Mouse (Mus musculus) MEL (cell line): ENCODE measurements around the gene Ypel3. TPM values are rescaled to one million over a fixed set of nuclear protein-coding genes. Genes with fewer than 3 reads are reported as not detected.

Experiments used
- DNase-seq: peaks from one replicate; pipeline ENCODE4 v3.0.0; 2011; ENCODE audit warnings: low read depth, low spot score
- H3K27ac ChIP-seq: 2 replicates; pipeline ENCODE4 v1.5.1; 2012; ENCODE audit warnings: low read depth, mild to moderate bottlenecking, control low read depth, low read length, moderate library complexity; ENCODE audit not compliant: control insufficient read depth
- H3K27me3 ChIP-seq, 2 experiments: fragments of 150-350 bp in 1 of 2; sonication (generic) in 1 of 2; 2 replicates each; pipeline ENCODE4 v1.6.1; 2012; ENCODE audit warnings: low read length in 2 of 2, mild to moderate bottlenecking in 2 of 2, improper control_type of control experiment in 1 of 2, moderate library complexity in 1 of 2; ENCODE audit not compliant: insufficient read depth in 2 of 2, control insufficient read depth in 1 of 2
- H3K36me3 ChIP-seq, 2 experiments: 2 replicates each; pipeline ENCODE4 v1.6.1; 2012 to 2014; ENCODE audit warnings: low read length in 2 of 2, improper control_type of control experiment in 1 of 2, inconsistent platforms in 1 of 2, mild to moderate bottlenecking in 1 of 2; ENCODE audit not compliant: insufficient read depth in 2 of 2, control insufficient read depth in 1 of 2
- H3K4me1 ChIP-seq, 2 experiments: fragments of 150-350 bp in 1 of 2; sonication (generic) in 1 of 2; 2 replicates each; pipeline ENCODE4 v1.6.1; 2012; ENCODE audit warnings: low read length in 2 of 2, improper control_type of control experiment in 1 of 2, mild to moderate bottlenecking in 1 of 2; ENCODE audit not compliant: insufficient read depth in 2 of 2, control insufficient read depth in 1 of 2
- H3K4me3 ChIP-seq, 2 experiments: fragments of 150-350 bp in 1 of 2; sonication (generic) in 1 of 2; 2 replicates each; pipeline ENCODE4 v1.5.1; 2012; ENCODE audit warnings: low read depth in 2 of 2, low read length in 2 of 2, mild to moderate bottlenecking in 2 of 2, moderate library complexity in 2 of 2, control low read depth in 1 of 2, improper control_type of control experiment in 1 of 2; ENCODE audit not compliant: control insufficient read depth in 1 of 2, insufficient read depth in 1 of 2
- H3K79me2 ChIP-seq: 2 replicates; pipeline ENCODE4 v1.6.1; 2012; ENCODE audit warnings: mild to moderate bottlenecking, low read length, moderate library complexity; ENCODE audit not compliant: control insufficient read depth, poor library complexity, insufficient read depth
- H3K9ac ChIP-seq: 2 replicates; pipeline ENCODE4 v1.6.1; 2012; ENCODE audit warnings: low read depth, mild to moderate bottlenecking, control low read depth, low read length, moderate library complexity; ENCODE audit not compliant: control insufficient read depth, poor library complexity, severe bottlenecking
- H3K9me3 ChIP-seq: fragments of 150-350 bp; sonication (generic); replicated peaks from 2 replicates; pipeline ENCODE4 v1.6.1; 2012; ENCODE audit warnings: mild to moderate bottlenecking, low read length, improper control_type of control experiment, moderate library complexity; ENCODE audit not compliant: insufficient read depth
- BHLHE40 ChIP-seq: IDR thresholded peaks from 2 replicates; pipeline ENCODE4 v1.6.1; 2012; ENCODE audit warnings: low read depth, mild to moderate bottlenecking, inconsistent platforms, low read length, improper control_type of control experiment, borderline replicate concordance
- CHD2 ChIP-seq: IDR thresholded peaks from 2 replicates; pipeline ENCODE4 v1.6.1; 2011; ENCODE audit warnings: low read length, improper control_type of control experiment
- E2F4 ChIP-seq: IDR thresholded peaks from 2 replicates; pipeline ENCODE4 v1.6.1; 2011; ENCODE audit warnings: low read depth, low read length, improper control_type of control experiment, borderline replicate concordance
- ETS1 ChIP-seq: IDR thresholded peaks from 2 replicates; pipeline ENCODE4 v1.6.1; 2012; ENCODE audit warnings: low read depth, mild to moderate bottlenecking, inconsistent platforms, low read length, improper control_type of control experiment, moderate library complexity
- GATA1 ChIP-seq: IDR thresholded peaks from 2 replicates; pipeline ENCODE4 v1.6.1; 2011; ENCODE audit warnings: low read depth, low read length, improper control_type of control experiment
- JUND ChIP-seq: IDR thresholded peaks from 2 replicates; pipeline ENCODE4 v1.6.1; 2011; ENCODE audit warnings: low read depth, mild to moderate bottlenecking, improper control_type of control experiment, low read length
- POLR2A ChIP-seq, 2 experiments: IDR thresholded peaks; 2 replicates each; pipeline ENCODE4 v1.6.1; 2011 to 2012; ENCODE audit warnings: low read length in 2 of 2, mild to moderate bottlenecking in 2 of 2, control low read depth in 1 of 2, improper control_type of control experiment in 1 of 2, low read depth in 1 of 2, moderate library complexity in 1 of 2; ENCODE audit not compliant: control insufficient read depth in 1 of 2, insufficient read depth in 1 of 2, poor library complexity in 1 of 2
- POLR2AphosphoS2 ChIP-seq: IDR thresholded peaks from 2 replicates; pipeline ENCODE4 v1.6.1; 2011; ENCODE audit warnings: low read length, improper control_type of control experiment
- POLR2AphosphoS5 ChIP-seq: IDR thresholded peaks from 2 replicates; pipeline ENCODE4 v1.6.1; 2012; ENCODE audit warnings: low read depth, borderline replicate concordance, mild to moderate bottlenecking, inconsistent platforms, low read length, moderate library complexity, mixed read lengths
- RCOR1 ChIP-seq: IDR thresholded peaks from 2 replicates; pipeline ENCODE4 v1.6.1; 2012; ENCODE audit warnings: low read depth, mild to moderate bottlenecking, inconsistent platforms, low read length, improper control_type of control experiment
- TCF12 ChIP-seq: IDR thresholded peaks from 2 replicates; pipeline ENCODE4 v1.6.1; 2014; ENCODE audit warnings: low read depth, mild to moderate bottlenecking, inconsistent platforms, low read length, improper control_type of control experiment, moderate library complexity
- ZKSCAN1 ChIP-seq: IDR thresholded peaks from 2 replicates; pipeline ENCODE4 v1.6.1; 2012; ENCODE audit warnings: low read depth, mild to moderate bottlenecking, inconsistent platforms, low read length, improper control_type of control experiment, moderate library complexity
- ZMIZ1 ChIP-seq: IDR thresholded peaks from 2 replicates; pipeline ENCODE4 v1.6.1; 2012; ENCODE audit warnings: low read depth, mild to moderate bottlenecking, inconsistent platforms, low read length, improper control_type of control experiment, moderate library complexity
- ZNF384 ChIP-seq: IDR thresholded peaks from 2 replicates; pipeline ENCODE4 v1.6.1; 2012; ENCODE audit warnings: low read depth, mild to moderate bottlenecking, inconsistent platforms, low read length, improper control_type of control experiment
- polyA plus RNA-seq, 2 experiments: library from polyadenylated mRNA; stranded (reverse) in 1 of 2; unstranded in 1 of 2; fragments of >175 nt in 1 of 2; fragments of >200 nt in 1 of 2; gene quantifications; 2 replicates each; pipeline versions ENCODE4 v1.2.1 to v1.2.4; 2012; ENCODE audit warnings: low replicate concordance in 2 of 2, low read depth in 1 of 2; ENCODE audit not compliant: insufficient read length in 2 of 2, insufficient read depth in 1 of 2, missing spikeins in 1 of 2
- total RNA-seq: library from RNA; depleted of rRNA; stranded (reverse); fragments of 300-350 nt; gene quantifications from 2 replicates; pipeline ENCODE4 v1.2.3, GENCODE M21; 2012

Gene Ypel3
- total and polyA plus RNA-seq, 3 experiments = 2.1 to 12.6 TPM; not detected in 1

DNA sequence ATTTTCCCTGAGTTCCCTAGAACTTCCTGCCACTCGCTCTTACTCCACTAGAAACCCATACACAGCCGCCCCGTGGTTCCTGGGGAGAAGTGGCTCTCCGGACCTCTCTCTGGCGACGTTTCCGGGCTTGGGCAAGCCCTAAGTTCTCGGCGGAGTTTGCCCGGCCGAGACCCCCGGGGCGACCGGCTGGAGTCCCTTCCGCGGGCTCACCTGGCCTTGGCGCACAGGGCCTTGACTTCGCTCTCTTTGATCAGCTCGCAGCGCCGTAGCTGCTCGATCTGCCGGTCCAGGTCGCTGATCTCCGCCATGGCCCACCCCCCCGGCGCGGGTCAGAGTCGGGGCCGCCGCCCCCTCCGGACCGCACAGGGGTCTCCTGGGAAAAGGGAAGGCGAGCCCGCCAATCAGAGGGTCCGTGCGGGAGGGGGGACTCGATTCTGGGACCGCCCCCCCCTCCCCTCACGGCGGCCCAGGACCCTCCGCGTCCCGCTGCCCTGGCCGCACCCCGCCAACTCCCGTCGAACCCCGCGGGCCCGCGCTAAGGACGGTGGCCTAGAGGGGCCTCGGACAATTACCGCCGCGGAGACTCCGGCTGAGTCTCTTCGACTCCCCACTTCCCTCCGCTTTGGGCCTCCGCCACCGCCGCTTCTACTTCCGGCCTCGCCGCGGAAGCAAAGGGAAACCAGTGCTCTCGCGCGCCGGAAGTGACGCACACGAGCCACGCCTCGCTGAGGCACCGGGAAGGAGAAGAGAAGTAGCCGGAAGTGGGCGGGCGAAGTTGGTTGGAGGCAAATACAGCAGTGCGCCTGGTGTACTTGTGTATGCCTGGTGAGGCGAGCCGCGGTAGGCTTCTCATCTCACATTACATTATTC, 15.3 kb downstream of the Ypel3 start, which contains the start of gene Ppp4c (continued):
- no peak for TF ChIP-seq GATA1

GRCm38 (mm10) chr7:126792721-126793443, 16.1 kb downstream of the Ypel3 start:
- peak overlapping the region; percentile 55 to 96 for H3K4me3 ChIP-seq
- TF ChIP-seq ETS1 (no peak), JUND (no peak), ZKSCAN1 (peak; percentile 2; the same call in 1 of the 2 replicates), E2F4 (no peak), BHLHE40 (no peak), ZNF384 (0 out of 2 replicates have a peak, but pooled peaks have one; percentile 27), TCF12 (no peak), POLR2A (IDR thresholded peaks at IDR 0.05; ENCODE audit: control insufficient read depth in 1 of 2, insufficient read depth in 1 of 2, low read depth in 1 of 2, low read length in 2 of 2, poor library complexity in 1 of 2) (peak in 1 of 2 experiments; percentile 12; a peak in 2 of 4 replicates), RCOR1 (peak; percentile 86), GATA1 (peak; percentile 10; the same call in 1 of the 2 replicates), CHD2 (0 out of 2 replicates have a peak, but pooled peaks have one; percentile 4)
- peaks cover 0 to 19% of the 10 kb centered on the region in 2 experiments; a peak in 3 of 4 replicates for H3K4me1 ChIP-seq
- H3K9ac ChIP-seq = peak overlapping the region; percentile 75
- peak overlapping the region; percentile 95 for H3K27ac ChIP-seq
- peaks cover 15 to 26% of the 10 kb centered on the region in 2 experiments for H3K36me3 ChIP-seq
- H3K9me3 ChIP-seq = no peaks in the 10 kb centered on the region
- peaks cover 36% of the 10 kb centered on the region for H3K79me2 ChIP-seq
- H3K27me3 ChIP-seq = no peaks in the 10 kb centered on the region
- peak; percentile 60 for DNase-seq

DNA sequence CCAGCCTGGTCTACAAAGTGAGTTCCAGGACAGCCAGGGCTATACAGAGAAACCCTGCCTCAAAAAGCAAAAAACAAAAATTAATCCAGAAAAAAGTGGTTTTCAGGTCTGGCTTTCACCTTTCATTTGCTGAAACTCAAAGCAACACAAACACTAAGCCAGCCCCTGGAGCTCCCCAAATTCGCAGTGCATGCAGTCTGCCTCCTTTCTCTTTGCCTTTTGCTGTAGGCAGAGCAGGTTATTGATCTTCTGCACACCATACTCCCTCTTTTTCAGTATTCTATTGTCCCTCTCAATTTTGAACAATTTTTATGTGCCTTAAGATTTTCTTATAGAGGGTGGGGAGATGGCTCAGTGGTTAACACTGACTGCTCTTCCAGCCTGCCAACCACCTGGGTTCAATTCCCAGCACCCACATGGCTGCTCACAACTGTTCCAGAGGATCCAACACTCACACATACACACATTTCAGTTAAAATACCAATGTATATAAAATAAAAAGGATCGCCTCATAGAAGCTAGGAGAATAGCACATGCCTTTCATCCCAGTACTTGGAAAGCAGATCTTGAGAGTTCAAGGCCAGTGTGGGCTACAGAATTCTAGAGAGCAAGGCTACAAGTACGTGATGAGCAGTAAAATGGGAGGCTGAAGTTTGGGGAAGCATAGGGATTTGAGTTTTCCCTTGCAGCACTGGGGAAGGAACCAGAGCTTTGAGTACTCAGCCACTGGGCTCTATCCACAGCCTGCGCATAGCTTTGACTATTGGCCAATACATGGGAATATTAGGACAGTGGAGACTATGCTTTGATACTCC, 16.9 kb downstream of the Ypel3 start:
- no peaks in the 10 kb centered on the region for H3K27me3 ChIP-seq
- H3K4me1 ChIP-seq = peaks cover 0 to 19% of the 10 kb centered on the region in 2 experiments; a peak in 3 of 4 replicates
- peaks cover 44% of the 10 kb centered on the region for H3K79me2 ChIP-seq
- peaks cover 13 to 26% of the 10 kb centered on the region in 2 experiments for H3K36me3 ChIP-seq
- H3K4me3 ChIP-seq = no peak overlapping the region
- no peak overlapping the region for H3K9ac ChIP-seq
- TF ChIP-seq POLR2AphosphoS5 (no peak), POLR2AphosphoS2 (peak; percentile 81), POLR2A (IDR thresholded peaks at IDR 0.05; ENCODE audit: control insufficient read depth in 1 of 2, insufficient read depth in 1 of 2, low read depth in 1 of 2, low read length in 2 of 2, poor library complexity in 1 of 2) (peak in 1 of 2 experiments; percentile 17; a peak in 1 of 4 replicates), ZMIZ1 (peak; percentile 38; the same call in 1 of the 2 replicates)
- no peaks in the 10 kb centered on the region for H3K9me3 ChIP-seq
- H3K27ac ChIP-seq = peak overlapping the region; percentile 15
- DNase-seq = peak; percentile 55
